Mouse (Mus musculus): Measurements from ENCODE around the gene Olfr715. TPM values are rescaled to one million over a fixed set of nuclear protein-coding genes. Genes with fewer than 3 reads are reported as not detected.

Gene Olfr715
- total RNA-seq (2023; ENCODE audit: inconsistent age): not detected in 4 replicates

DNA sequence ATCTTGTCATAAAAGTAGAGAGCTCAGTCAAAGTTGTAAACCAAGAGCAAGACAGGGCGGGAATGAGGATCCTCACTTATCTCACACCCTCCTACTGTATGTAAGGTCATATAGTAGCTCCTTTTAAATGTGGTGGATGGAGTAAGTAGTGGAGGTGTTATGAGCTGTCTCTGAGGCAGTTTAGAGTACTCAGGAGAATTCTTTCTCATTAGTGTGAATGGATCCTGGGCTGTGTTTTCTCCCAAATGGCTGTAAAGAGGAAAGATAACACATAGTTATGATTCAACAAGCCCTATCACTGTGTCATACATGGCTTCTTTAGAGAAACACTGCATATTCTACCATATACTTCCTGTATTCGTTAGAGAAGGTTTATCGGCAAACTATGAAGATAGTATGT, at the start of gene Olfr715:
Gene Olfr715 (minus strand): TSS at position 101 of the 400 bp plus-strand sequence.

DNA sequence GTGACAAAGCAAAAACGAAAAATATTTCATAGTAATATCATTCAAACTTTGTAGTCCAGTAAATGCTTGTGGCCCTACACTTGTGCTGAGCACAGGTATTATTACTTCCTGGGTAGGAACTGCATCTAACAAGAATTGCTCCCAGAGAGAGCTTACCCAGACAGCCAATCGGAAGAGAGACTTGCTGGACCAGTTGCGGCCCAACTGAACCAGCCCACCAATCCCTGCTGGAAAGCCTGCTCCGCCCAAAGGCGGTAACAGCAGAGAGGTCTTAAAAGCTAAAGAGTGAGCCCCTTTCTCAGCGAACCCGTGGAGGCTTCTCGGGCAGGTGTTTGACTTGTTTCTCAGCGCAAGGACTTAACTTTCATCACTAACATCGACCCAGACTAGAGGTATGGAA, 35.8 kb upstream of the Olfr715 start, which contains the start of gene Nlrp14:
Gene Nlrp14 (plus strand): TSS at position 301 of the 400 bp plus-strand sequence.

DNA sequence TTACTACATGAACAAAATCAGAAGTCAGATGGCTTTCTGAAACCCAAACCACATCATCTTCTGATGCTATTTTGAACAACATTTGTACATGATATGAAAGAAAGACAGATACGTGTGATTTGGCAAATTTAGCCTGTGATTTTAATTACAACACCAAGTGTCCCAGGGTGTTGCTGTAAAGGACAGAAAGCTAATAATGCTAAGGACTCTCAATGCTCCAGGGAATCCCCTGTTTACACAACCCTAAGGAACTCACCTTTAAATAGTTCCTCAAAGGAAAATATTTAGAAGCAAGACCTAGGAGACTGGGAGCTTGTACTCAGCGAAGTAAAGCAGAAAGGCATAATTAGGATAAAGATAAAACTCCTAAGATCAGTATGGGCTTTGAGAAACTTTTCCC, 7.1 kb upstream of the Olfr715 start, which contains the start of gene Olfr716:
Gene Olfr716 (plus strand): TSS at position 301 of the 400 bp plus-strand sequence.

DNA sequence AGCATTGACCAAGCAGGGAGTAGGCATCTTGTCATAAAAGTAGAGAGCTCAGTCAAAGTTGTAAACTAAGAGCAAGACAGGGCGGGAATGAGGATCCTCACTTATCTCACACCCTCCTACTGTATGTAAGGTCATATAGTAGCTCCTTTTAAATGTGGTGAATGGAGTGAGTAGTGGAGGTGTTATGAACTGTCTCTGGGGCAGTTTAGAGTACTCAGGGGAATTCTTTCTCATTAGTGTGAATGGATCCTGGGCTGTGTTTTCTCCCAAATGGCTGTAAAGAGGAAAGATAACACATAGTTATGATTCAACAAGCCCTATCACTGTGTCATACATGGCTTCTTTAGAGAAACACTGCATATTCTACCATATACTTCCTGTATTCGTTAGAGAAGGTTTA, 20.6 kb downstream of the Olfr715 start, which contains the start of gene Olfr715b:
Gene Olfr715b (minus strand): TSS at position 101 of the 400 bp plus-strand sequence.

DNA sequence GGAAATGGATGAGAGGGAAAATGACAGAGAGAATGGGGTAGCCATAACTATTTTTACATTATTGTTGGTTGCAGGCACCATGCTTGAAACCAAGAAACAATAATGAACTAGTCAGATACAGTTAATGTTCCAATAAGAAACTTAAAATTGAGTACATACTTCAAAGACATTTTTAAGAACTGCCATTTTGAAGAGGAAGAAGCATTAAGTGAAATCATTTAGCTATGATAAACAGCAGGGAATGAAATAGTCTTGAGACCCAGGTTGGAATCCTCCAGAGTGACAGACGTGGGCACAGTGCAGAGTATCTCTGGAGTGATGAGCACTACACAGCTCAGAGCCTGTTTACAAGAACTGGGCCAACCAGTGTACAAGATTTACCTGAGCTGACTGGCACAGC, 38.0 kb downstream of the Olfr715 start, which contains the start of gene Olfr17:
Gene Olfr17 (plus strand): TSS at position 301 of the 400 bp plus-strand sequence.

Other genes starting within 250 kb of the Olfr715 start
- gene Olfr706, start 242.9 kb downstream of the Olfr715 start, total RNA-seq (2023; ENCODE audit: inconsistent age): not detected in 4 replicates
- gene Olfr707, start 229.8 kb downstream of the Olfr715 start, total RNA-seq (2023; ENCODE audit: inconsistent age): not detected in 4 replicates
- gene Olfr1532-ps1, start 223.1 kb downstream of the Olfr715 start, total RNA-seq (2023; ENCODE audit: inconsistent age): not detected in 4 replicates
- 0.12 TPM in 1 of 4 replicates, not detected in the others for gene Olfr709-ps1, start 198.9 kb downstream of the Olfr715 start, total RNA-seq (2023; ENCODE audit: inconsistent age)
- not detected in 4 replicates for gene Olfr710, start 182.8 kb downstream of the Olfr715 start, total RNA-seq (2023; ENCODE audit: inconsistent age)
- gene Olfr6, start 167.1 kb downstream of the Olfr715 start, total RNA-seq (2023; ENCODE audit: inconsistent age): not detected in 4 replicates
- gene Olfr711, start 155.6 kb downstream of the Olfr715 start, total RNA-seq (2023; ENCODE audit: inconsistent age): not detected in 4 replicates
- not detected in 4 replicates for gene Olfr2, start 125.0 kb downstream of the Olfr715 start, total RNA-seq (2023; ENCODE audit: inconsistent age)
- gene Olfr713, start 99.9 kb downstream of the Olfr715 start, total RNA-seq (2023; ENCODE audit: inconsistent age): not detected in 4 replicates
- not detected in 4 replicates for gene Olfr714, start 60.1 kb downstream of the Olfr715 start, total RNA-seq (2023; ENCODE audit: inconsistent age)
- not detected in 4 replicates for gene Olfr17, start 37.9 kb downstream of the Olfr715 start, total RNA-seq (2023; ENCODE audit: inconsistent age)
- gene Olfr715b, start 20.7 kb downstream of the Olfr715 start, total RNA-seq (2023; ENCODE audit: inconsistent age): not detected in 4 replicates
- gene Olfr716, start 7.2 kb upstream of the Olfr715 start, total RNA-seq (2023; ENCODE audit: inconsistent age): not detected in 4 replicates
- not detected in 4 replicates for gene Nlrp14, start 35.9 kb upstream of the Olfr715 start, total RNA-seq (2023; ENCODE audit: inconsistent age)
- gene Rbmxl2, start 78.4 kb upstream of the Olfr715 start, total RNA-seq (2023; ENCODE audit: inconsistent age): not detected in 4 replicates
- not detected in 4 replicates for gene Syt9, start 239.6 kb upstream of the Olfr715 start, total RNA-seq (2023; ENCODE audit: inconsistent age)